Mouse (Mus musculus) myocyte (in vitro differentiated cells): Measurements from ENCODE around the gene Acsf2. TPM values are rescaled to one million over a fixed set of nuclear protein-coding genes. Genes with fewer than 3 reads are reported as not detected.

Experiments used
- H3K27me3 ChIP-seq: one replicate; pipeline ENCODE4 v1.6.1; 2011; ENCODE audit not compliant: control insufficient read depth, insufficient read depth, insufficient read length
- H3K36me3 ChIP-seq: one replicate; pipeline ENCODE4 v1.6.1; 2011; ENCODE audit not compliant: control insufficient read depth, insufficient read depth
- H3K4me2 ChIP-seq: one replicate; pipeline ENCODE4 v1.6.1; 2011; ENCODE audit warnings: low read depth, control low read depth
- H3K4me3 ChIP-seq: one replicate; pipeline ENCODE4 v1.5.1; 2011; ENCODE audit warnings: mild to moderate bottlenecking, control low read depth, moderate library complexity
- H3K79me2 ChIP-seq: one replicate; pipeline ENCODE4 v1.6.1; 2011; ENCODE audit not compliant: control insufficient read depth, insufficient read depth
- H3ac ChIP-seq: one replicate; pipeline ENCODE4 v1.6.1; 2011; ENCODE audit not compliant: control insufficient read depth, insufficient read length
- CEBPB ChIP-seq: IDR thresholded peaks from 2 replicates; pipeline ENCODE4 v1.6.1; 2011; ENCODE audit warnings: mild to moderate bottlenecking, moderate library complexity; ENCODE audit not compliant: poor library complexity, insufficient read depth, severe bottlenecking
- E2F4 ChIP-seq: IDR thresholded peaks from one replicate; pipeline ENCODE4 v1.6.1; 2011; ENCODE audit warnings: mild to moderate bottlenecking, control low read depth, moderate library complexity; ENCODE audit not compliant: insufficient read depth
- MAX ChIP-seq: IDR thresholded peaks from one replicate; pipeline ENCODE4 v1.6.1; 2011; ENCODE audit warnings: low read depth, mild to moderate bottlenecking, control low read depth
- MYOD1 ChIP-seq, 3 experiments: IDR thresholded peaks; one replicate each; pipeline ENCODE4 v1.6.1; 2011; ENCODE audit warnings: control low read depth in 2 of 3, low read depth in 2 of 3, mild to moderate bottlenecking in 2 of 3, moderate library complexity in 1 of 3; ENCODE audit not compliant: insufficient read length in 2 of 3, control insufficient read depth in 1 of 3
- MYOG ChIP-seq, 3 experiments: IDR thresholded peaks; one replicate each; pipeline ENCODE4 v1.6.1; 2011; ENCODE audit warnings: control low read depth in 2 of 3, low read depth in 2 of 3, mild to moderate bottlenecking in 2 of 3; ENCODE audit not compliant: insufficient read length in 2 of 3, control insufficient read depth in 1 of 3, insufficient read depth in 1 of 3
- POLR2A ChIP-seq: IDR thresholded peaks from one replicate; pipeline ENCODE4 v1.6.1; 2011; ENCODE audit warnings: low read depth, mild to moderate bottlenecking, control low read depth, moderate library complexity; ENCODE audit not compliant: insufficient read length
- POLR2AphosphoS2 ChIP-seq: IDR thresholded peaks from one replicate; pipeline ENCODE4 v1.6.1; 2011; ENCODE audit warnings: low read depth, control low read depth; ENCODE audit not compliant: insufficient read length
- REST ChIP-seq: IDR thresholded peaks from one replicate; pipeline ENCODE4 v1.6.1; 2011; ENCODE audit warnings: mild to moderate bottlenecking, control low read depth, moderate library complexity; ENCODE audit not compliant: insufficient read depth, insufficient read length
- SRF ChIP-seq: IDR thresholded peaks from one replicate; pipeline ENCODE4 v1.6.1; 2011; ENCODE audit warnings: low read depth; ENCODE audit not compliant: control insufficient read depth, insufficient read length
- TCF12 ChIP-seq: IDR thresholded peaks from one replicate; pipeline ENCODE4 v1.6.1; 2011; ENCODE audit warnings: mild to moderate bottlenecking, control low read depth; ENCODE audit not compliant: poor library complexity, insufficient read depth, severe bottlenecking
- TCF3 ChIP-seq: IDR thresholded peaks from one replicate; pipeline ENCODE4 v1.6.1; 2011; ENCODE audit warnings: low read depth, control low read depth; ENCODE audit not compliant: insufficient read length
- USF1 ChIP-seq: IDR thresholded peaks from one replicate; pipeline ENCODE4 v1.6.1; 2011; ENCODE audit warnings: low read depth, mild to moderate bottlenecking, control low read depth, moderate library complexity
- polyA plus RNA-seq: library from polyadenylated mRNA; unstranded; fragments of >200 nt; fragmentation: generic; extraction: Trizol; gene quantifications from one replicate; pipeline ENCODE4 v1.2.1, GENCODE M21; 2012; ENCODE audit warnings: missing spikeins

Gene Acsf2
- polyA plus RNA-seq, 1 experiment: 5.8 TPM

DNA sequence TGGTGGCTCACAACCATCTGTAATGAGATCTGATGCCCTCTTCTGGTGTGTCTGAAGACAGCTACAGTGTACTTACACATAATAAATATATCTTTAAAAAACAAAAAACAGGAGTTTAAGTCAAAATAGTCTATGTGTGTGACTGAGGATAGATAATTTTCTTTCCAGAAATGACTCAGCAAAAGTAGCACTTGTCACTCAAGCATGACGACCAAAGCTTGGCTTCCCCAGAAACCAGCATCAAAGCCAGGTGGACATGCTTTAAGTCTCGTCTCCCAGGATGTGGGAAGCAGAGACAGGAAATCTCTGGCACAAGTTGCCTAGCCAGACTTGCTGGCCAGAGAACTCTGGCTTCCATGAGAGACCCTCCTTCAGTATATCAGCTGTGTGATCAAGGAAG is 20.5 kb upstream of the Acsf2 start:
- Histone ChIP-seq H3K36me3 (no peaks in the 10 kb centered on the region), H3ac (no peak overlapping the region), H3K79me2 (no peaks in the 10 kb centered on the region), H3K4me2 (no peak overlapping the region), H3K4me3 (no peak overlapping the region), H3K27me3 (no peaks in the 10 kb centered on the region)
- no peak for TF ChIP-seq USF1
- no peak for TF ChIP-seq MAX
- TF ChIP-seq POLR2AphosphoS2: no peak
- TF ChIP-seq SRF: no peak
- TF ChIP-seq POLR2A: no peak
- no peak for TF ChIP-seq MYOG (IDR thresholded peaks at IDR 0.05; ENCODE audit: control insufficient read depth in 1 of 3, insufficient read depth in 1 of 3, insufficient read length in 2 of 3, low read depth in 2 of 3)
- no peak for TF ChIP-seq CEBPB

DNA sequence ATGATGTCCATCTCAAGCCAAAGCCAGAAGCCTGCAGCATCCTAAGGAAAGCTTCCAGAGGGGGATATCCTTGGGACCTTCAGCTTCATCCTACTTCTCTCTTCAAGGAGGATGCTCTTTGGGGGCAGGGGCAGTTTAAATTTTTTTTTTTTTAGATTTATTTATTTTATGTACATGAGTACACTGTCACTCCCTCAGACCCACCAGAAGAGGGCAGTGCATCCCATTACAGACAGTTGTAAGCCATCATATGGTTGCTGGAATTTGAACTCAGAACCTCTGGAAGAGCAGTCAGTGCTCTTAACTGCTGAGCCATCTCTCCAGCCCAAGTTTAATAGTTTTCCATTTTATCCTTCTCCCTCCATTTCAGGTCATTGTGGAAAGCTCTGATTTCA is 19.8 kb upstream of the Acsf2 start:
- H3K79me2 ChIP-seq: no peaks in the 10 kb centered on the region
- H3K4me3 ChIP-seq: no peak overlapping the region
- no peak for TF ChIP-seq POLR2A
- TF ChIP-seq POLR2AphosphoS2: no peak
- TF ChIP-seq CEBPB: no peak
- no peak for TF ChIP-seq TCF3
- no peak for TF ChIP-seq MYOD1 (IDR thresholded peaks at IDR 0.05; ENCODE audit: control insufficient read depth in 1 of 3, insufficient read length in 2 of 3, low read depth in 2 of 3)
- TF ChIP-seq MYOG (IDR thresholded peaks at IDR 0.05; ENCODE audit: control insufficient read depth in 1 of 3, insufficient read depth in 1 of 3, insufficient read length in 2 of 3, low read depth in 2 of 3): no peak
- no peak for TF ChIP-seq SRF
- TF ChIP-seq REST: no peak
- TF ChIP-seq TCF12: no peak
- TF ChIP-seq USF1: no peak
- TF ChIP-seq E2F4: no peak
- TF ChIP-seq MAX: no peak
- H3K36me3 ChIP-seq: no peaks in the 10 kb centered on the region
- H3K4me2 ChIP-seq: no peak overlapping the region
- no peak overlapping the region for H3ac ChIP-seq
- H3K27me3 ChIP-seq: no peaks in the 10 kb centered on the region

DNA sequence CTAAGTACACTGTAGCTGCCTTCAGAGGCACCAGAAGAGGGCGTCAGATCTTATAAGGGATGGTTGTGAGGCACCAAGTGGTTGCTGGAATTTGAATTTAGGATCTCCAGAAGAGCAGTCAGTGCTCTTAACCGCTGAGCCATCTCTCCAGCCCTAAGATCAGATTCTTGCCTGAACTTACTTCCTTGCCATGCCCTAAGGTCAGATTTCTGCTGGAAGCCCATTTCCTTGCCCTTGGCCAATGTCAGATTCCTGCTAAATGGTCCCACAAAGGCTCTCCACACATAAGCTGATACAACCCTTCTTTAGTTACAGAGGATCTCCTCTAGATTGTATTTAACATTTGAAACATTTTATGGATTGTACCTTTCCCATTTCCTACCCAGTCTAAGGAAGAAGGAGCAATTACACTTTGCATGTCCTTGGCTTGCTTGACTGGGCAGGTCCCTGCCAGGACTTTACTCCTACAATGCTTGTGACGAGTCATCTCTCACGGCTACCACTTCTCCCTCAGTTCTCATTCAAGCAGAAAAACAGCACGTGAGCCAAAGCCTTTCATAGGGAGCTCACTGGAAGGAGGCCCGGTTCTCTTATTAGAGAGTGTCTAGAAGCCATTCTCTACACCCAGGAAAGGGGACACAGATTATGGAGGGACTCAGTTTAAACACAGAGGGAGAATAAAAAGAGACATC is 19.2 kb upstream of the Acsf2 start:
- TF ChIP-seq TCF12 (no peak), TCF3 (no peak), E2F4 (no peak), MAX (no peak), USF1 (no peak)
- Histone ChIP-seq H3K27me3 (no peaks in the 10 kb centered on the region), H3ac (no peak overlapping the region), H3K36me3 (no peaks in the 10 kb centered on the region), H3K4me2 (no peak overlapping the region), H3K79me2 (no peaks in the 10 kb centered on the region), H3K4me3 (no peak overlapping the region)

DNA sequence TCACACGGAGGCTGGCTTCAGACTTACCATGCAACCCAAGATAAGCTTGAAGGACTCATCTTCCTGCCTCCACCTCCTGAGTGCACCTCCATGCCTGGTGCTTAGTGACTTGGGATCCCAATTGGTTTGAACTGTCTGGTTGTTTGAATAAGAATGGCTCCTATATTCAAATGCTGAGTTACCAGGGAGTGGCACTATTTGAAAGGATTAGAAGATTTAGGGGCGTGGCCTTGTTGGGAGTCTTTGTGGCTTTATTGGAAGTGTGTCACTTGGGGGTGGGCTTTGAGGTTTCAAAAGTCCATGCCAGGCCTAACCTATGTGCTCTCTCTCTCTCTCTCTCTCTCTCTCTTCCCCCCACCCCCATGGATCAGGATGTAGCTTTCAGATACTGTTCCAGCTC is 16.0 kb upstream of the Acsf2 start:
- no peaks in the 10 kb centered on the region for H3K36me3 ChIP-seq
- no peaks in the 10 kb centered on the region for H3K27me3 ChIP-seq
- H3ac ChIP-seq: no peak overlapping the region
- no peak overlapping the region for H3K4me2 ChIP-seq
- H3K4me3 ChIP-seq: no peak overlapping the region
- no peak for TF ChIP-seq SRF
- no peak for TF ChIP-seq MYOG (IDR thresholded peaks at IDR 0.05; ENCODE audit: control insufficient read depth in 1 of 3, insufficient read depth in 1 of 3, insufficient read length in 2 of 3, low read depth in 2 of 3)
- no peak for TF ChIP-seq CEBPB
- TF ChIP-seq POLR2AphosphoS2: no peak
- no peak for TF ChIP-seq MYOD1 (IDR thresholded peaks at IDR 0.05; ENCODE audit: control insufficient read depth in 1 of 3, insufficient read length in 2 of 3, low read depth in 2 of 3)
- no peak for TF ChIP-seq POLR2A
- no peaks in the 10 kb centered on the region for H3K79me2 ChIP-seq

DNA sequence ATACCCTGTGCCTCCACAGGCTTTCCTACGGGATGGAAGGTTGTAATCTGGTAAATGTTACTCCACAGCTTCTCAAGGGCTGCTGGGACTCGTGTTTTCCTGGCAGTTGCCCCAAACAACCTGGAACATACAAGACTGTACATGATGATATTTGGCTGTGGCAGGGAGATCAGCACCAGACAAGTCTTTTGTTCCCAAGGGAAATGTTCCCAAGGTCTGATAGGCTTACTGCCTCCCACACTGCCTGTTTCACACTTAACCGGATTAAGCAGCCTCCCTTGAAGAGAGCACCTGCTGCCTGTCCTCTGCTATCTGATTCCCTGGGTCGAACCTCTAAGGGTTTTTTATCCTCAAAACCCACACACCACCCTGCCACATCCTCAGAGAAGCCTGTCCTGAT is 13.8 kb upstream of the Acsf2 start:
- H3K79me2 ChIP-seq: no peaks in the 10 kb centered on the region
- H3K36me3 ChIP-seq: no peaks in the 10 kb centered on the region
- H3K4me2 ChIP-seq: no peak overlapping the region
- H3K4me3 ChIP-seq: no peak overlapping the region
- no peak for TF ChIP-seq SRF
- no peak for TF ChIP-seq POLR2AphosphoS2
- TF ChIP-seq MYOG (IDR thresholded peaks at IDR 0.05; ENCODE audit: control insufficient read depth in 1 of 3, insufficient read depth in 1 of 3, insufficient read length in 2 of 3, low read depth in 2 of 3): no peak
- TF ChIP-seq E2F4: no peak
- TF ChIP-seq MYOD1 (IDR thresholded peaks at IDR 0.05; ENCODE audit: control insufficient read depth in 1 of 3, insufficient read length in 2 of 3, low read depth in 2 of 3): no peak
- TF ChIP-seq MAX: no peak
- TF ChIP-seq POLR2A: no peak
- no peak for TF ChIP-seq REST
- no peak for TF ChIP-seq TCF12
- no peak for TF ChIP-seq CEBPB
- TF ChIP-seq TCF3: no peak
- TF ChIP-seq USF1: no peak
- no peaks in the 10 kb centered on the region for H3K27me3 ChIP-seq
- no peak overlapping the region for H3ac ChIP-seq
